Mouse (Mus musculus) heart, adult 8-10 months (tissue): Measurements from ENCODE around the gene Ggact. TPM values are rescaled to one million over a fixed set of nuclear protein-coding genes. Genes with fewer than 3 reads are reported as not detected.
A peak's percentile ranks its signal among the peaks of the same experiment; 100 is the strongest.

Experiments used
- DNase-seq: peaks from one replicate; pipeline ENCODE4 v3.0.0; 2022; ENCODE audit warnings: low spot score
- total RNA-seq, 4 experiments: library from RNA; stranded (reverse); gene quantifications; 2 replicates each; pipeline ENCODE4 v1.2.4; 2022

The Ggact gene
- total RNA-seq: 10 to 100 TPM; 27.2 to 33.2 (median 28.1) TPM

DNA sequence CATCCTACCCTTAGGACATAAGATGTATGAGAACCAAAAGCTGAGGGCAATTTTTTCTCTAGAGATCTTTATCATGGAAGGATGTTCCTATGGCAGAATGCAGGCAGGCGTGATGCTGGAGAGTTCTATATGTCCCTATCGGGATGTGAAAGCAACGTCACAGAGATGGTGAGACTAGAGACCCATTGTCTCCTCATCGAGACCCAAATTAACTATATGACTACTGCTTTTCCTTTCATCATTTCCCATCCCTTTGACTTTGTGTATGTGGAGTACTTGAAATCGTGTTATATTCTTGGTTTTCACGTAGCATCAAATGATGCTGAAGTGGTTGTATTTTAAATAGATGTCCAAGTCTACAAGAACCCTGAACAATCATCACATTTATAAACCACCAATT is at the start of gene Ggact:
Gene Ggact (minus strand): TSS at position 101 of the 400 bp plus-strand sequence.
- no peak for DNase-seq

DNA sequence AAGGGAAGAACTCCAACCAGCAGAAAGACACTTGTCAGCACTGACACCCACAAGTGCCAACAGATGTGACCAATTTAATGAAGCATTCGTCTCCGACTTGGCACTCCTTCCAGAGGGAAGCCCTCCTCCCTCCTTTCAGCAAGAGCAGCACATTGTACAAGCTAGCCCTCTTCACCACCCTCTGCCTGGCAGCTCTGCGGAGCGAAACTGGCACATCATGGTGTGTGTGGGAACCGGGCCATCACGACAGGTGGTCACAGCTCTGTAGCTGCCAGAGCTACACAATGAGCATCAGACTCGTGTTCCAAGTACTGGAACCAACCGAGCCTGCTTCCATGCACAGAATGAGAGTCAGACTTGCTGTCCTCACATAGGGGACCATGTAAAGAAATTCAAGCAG is 44.4 kb upstream of the Ggact start:
- no peak for DNase-seq

DNA sequence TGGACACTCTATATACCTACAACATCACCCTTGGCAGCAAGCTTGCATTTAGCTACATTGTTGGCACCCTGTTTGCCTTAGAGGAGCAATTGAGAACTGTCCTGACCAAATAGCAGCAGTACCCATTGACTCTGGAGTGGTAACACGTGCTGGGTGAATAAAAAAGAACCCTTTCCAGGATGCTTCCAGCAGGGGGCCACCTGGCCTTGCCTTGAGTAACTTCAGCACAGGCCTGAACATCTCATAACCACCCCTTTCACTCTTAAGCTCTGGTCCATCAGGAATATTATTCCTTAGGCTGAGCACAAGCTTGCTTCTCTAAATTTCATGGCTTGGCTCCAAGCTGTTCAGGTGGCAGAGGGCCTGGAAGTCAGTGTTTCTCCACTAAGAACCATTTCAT is 39.8 kb upstream of the Ggact start:
- peak; percentile 6 for DNase-seq

DNA sequence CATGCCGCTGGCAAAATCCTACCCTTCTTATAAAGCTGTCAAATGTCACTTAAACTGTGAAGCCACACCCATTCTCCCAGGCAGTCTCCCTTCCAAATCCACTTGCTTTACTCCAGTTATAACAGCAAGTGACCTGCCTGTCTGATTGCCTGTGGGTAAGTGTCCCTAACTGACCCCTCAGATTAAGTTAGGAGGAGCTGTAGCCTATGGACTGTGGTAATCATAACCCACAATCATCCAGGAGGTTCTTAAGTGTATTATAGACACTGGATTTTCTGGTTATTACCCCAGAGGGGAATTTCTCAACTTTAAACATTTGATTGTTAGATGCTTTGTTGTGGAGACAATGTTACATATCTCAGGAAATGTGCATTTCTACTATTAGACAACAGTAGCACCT is 39.0 kb upstream of the Ggact start:
- DNase-seq: no peak

DNA sequence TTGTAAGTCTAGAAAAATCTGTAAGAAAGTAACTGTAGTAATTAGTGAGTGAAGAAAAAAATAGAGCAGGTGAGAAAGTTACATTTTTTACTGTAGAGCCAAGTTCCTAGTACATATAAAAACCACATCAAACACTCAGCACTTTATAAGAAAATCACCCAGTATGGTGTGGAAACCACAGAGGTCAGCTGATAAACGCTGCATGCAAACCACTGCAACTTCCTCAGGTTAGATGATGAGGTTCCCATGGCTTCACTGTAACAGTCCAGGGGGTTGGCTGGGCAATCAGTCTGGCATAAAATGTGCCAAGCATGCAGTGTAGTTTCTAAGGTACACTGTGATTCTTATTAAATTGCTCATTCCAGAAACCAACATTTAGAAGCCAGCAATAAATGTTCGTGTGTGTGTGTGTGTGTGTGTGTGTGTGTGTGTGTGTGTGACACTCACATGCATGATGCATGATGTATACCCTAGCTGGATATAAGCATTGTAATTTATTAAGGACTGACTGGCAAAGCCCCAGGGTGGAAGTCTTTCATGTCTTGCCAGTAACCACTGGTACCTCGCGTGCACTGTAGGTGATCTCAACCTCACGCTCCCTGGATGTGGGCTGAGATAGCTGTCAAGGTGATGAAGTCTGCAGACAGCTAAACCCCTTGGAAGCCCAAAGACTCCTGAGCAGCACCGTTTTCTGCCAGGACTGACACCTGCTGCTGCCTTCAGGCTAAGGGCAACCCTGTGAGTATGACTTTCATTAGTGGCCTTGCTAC is 38.3 kb upstream of the Ggact start:
- DNase-seq: no peak

DNA sequence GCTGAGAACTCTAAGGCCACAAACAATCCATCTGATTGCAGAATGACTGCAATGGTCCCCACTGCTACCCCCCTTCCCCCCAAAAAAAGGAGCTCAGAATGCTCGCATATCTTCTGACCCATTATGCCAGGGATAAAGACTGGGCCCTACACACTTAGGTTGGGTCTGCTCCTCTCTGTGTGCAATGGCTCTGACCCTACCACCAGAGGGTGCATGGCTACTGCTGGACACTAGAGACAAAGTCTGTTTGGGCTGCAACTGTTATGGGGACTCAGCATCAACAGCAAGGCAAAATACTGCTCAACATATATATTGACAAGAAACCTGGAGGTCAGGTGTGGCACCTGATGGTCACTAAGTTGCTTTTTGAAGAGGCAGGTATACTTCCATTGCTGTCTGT is 37.4 kb upstream of the Ggact start:
- DNase-seq: no peak

DNA sequence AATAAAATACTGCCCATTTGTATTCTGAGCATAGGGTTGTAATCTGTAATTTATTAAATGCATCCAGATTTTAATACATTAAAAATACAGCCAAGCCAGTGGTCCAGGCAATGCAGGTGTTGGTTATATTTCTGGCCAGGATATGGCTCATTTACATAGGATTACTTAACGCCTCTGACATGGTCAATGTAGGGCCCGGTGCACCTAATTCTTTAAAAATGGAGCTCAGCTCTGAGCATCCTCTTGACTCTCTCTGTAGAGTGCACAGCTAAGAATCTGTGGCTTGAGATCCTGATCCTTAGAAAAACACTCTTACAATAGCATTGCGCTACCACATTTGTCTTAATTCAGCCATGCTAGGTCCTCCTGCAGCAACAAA is 29.9 kb upstream of the Ggact start:
- DNase-seq: no peak

DNA sequence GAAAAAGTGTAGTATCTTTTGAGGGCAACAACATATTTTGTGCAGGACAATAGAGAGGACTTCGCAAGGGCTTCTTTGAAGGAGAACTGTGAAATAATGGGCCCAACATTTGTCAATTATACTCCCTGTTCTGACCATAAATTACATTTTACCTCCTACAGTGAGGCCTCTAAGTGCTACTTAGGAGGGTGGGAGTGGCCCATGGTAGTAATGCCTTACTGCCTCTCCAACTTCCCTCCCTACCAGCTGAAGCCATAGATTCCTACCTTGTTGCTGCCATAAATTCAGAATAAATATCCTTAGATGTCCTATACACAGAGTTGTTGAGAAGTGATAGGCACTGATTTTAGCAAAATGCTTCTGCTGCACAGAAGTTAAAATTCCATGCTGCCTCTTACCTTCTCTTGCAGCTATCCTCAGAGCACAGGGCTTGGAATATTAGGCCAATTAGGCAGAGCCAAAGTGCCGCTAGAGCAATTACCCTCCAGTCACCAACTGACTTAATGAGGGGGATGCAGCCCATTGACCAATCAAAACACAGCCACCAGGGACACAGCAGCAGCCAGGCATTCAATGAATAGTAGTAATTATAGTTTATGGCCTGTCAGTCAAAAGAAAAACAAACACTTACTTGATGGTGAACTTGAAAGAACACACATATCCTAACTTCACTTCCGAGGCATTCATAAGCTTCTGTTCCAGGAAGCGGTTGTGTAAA is 29.4 kb upstream of the Ggact start:
- DNase-seq: no peak

DNA sequence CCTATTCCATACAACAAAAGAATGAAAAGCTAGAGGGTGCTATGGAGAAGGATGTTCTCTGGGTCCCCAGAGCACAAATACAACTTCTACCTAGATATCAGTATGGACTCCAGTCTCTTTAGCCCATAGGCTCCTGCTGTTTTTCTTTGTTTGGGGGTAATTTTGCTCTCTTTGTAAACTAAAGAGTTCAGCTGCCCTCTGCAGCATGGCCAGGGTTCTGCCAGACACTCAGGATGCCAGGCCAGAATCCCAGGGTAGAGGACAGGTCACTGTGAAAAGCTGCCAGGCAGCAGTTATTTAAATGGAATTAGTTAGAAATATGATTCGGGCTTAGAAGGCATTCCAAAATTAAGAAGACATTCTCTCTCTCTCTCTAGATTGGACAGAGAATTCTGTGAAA is 22.9 kb upstream of the Ggact start:
- no peak for DNase-seq

DNA sequence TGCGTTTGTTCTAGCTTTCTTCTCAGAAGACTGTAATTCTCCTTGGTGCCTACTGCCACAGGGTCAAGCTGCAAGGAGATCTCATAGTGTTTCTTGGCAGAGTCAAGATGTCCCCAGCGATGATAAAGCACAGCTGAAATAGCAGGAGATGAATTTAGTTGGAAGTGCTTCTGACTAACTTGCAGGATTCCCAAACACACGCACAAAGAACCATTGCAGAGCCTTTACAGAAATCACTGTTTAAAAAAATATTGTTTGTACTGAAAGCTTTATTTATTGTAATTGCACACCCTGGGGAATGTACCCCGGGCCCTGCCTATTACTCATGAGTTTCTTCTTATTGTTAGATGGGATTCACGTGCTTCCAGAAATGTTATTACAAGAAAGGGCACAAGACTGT is 6.5 kb upstream of the Ggact start:
- peak; percentile 3 for DNase-seq

DNA sequence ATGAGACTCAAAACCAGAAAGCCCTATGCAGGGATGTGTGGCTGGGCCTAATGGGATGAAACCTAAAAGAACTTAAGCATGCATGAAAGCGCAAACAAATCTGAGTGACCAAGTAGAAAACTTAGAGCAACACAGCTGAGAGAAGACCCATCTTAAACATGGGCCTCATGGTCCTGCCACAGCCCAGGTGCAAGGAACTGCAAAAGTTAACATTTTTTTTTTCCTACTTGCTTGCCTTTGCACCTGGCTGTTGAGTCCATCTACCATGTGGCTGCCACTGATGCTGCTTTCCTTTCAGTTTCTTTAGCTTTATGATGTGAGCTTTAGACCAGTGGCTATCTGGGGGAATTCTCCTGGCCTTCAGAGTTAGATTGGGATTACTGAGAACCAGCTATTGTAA is 4.1 kb upstream of the Ggact start:
- DNase-seq: no peak

DNA sequence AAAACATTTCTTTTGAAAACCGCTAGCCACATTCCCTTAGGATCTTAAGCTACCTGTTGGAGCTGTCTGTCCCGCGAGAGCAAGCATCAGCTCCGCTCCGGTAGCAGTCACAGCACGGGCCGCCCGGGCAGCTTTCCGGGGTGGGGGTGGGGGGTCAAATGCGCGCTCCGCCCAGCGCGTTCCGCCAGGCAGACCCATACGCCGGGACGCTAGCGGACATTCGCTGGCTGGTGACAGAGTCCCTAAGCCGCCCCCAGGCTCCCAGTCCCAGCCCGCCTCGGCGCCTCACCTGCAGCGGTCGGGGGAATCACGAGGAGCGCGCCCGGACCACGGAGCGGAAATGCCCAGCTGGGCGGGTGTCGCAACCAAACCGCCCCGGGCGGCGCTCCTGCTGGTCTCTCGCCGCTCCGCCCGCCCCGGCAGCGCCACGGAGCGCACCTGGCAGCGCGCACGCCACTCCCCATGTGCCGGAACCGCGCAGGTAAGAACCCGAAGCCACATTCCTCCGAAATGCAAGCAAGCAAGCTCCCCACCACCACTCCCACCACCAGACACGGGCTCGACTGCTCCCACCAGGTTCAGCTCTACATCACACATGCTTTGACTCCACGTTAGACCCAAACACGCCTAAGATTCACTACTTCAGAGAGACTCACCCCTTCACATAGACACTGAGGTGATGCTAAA is 602 bp downstream of the Ggact start:
- DNase-seq: peak; percentile 37

DNA sequence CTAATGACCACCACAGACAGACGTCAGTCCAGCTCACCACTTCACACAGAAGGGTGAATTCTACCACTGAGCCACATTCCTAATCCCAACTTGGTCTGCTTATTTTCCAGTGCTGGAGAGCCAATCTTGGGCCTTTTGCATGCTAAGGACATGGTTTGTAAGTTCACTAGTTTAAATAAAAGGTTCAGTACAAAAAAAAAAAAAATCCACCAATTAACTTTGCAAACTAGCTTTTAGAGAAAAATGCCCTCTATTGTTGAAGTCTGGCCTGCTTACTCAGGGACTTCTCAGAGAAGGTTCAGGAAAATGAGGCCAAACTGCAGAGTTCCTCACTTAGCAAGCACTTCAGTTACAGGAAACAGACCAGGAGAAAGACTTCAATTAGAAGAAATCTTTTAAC is 1.4 kb downstream of the Ggact start:
- DNase-seq: no peak

DNA sequence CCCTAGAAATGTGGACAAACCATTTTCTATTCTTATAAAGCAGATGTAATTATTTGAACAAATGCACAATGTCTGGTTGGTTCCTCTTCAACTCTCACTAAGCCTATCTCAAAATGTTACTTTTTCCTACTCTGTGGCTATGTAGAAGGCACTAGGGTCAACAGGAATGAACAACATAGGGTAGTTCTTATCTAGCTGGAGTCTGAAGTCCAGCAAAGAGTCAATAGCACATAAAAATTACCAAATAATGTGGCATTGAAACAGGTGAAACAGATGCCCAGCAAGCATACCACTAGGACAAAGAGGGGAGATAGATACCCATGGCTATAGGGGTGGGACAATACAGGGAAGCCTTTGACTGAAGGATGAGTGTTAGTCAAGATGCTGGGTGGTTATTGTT is 2.3 kb downstream of the Ggact start:
- DNase-seq: no peak

DNA sequence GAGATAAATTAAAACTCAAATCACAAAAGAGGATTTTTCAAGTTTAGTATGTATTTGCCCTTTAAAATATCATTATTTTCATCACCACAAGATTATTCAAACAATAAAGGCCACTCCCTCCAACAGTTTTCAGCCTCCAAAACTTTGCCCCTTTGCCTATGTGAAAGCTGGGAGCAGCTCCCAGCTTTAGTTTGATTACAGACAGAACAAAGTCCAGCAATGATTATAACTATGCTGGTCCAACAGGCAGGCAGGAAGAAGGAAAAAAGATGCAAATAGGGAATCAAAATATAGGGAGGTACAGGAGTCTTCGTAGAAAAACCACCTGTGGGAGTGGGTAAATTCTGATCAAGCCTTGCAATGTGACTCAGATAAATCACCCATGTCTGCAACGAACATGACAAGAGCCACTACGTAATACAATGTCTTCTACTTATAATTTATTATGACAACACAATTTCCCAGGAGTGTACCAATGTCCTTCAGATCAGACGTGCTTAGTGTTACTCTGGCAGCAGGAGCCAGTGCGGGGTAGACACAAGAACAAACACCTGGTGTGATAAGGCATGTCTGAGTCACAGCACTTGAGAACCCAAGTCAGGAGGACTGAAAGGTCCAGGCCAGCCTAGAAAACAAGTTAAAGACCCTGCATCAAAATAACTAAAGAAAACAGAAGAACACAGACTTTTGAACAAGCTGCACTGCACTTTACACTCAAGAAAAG is 4.0 kb downstream of the Ggact start:
- DNase-seq: no peak

DNA sequence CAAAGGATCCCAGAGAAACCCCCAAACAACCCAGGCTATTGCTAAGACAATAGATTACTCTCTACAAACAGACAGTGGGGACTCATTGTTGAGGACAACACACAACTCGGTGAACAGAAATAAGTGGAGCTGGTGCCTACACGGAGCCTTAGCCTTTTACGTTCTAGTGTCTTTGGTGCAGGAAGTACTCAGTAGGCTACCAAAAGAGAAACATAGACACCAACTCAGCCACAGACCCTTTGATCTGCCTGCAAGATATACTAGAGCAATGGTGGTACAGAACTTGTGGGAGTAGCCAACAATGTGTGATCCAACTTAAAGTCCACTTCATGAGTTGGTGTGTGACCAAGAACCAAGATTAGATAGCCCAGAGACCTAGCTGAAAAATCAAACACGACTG is 5.5 kb downstream of the Ggact start:
- no peak for DNase-seq

DNA sequence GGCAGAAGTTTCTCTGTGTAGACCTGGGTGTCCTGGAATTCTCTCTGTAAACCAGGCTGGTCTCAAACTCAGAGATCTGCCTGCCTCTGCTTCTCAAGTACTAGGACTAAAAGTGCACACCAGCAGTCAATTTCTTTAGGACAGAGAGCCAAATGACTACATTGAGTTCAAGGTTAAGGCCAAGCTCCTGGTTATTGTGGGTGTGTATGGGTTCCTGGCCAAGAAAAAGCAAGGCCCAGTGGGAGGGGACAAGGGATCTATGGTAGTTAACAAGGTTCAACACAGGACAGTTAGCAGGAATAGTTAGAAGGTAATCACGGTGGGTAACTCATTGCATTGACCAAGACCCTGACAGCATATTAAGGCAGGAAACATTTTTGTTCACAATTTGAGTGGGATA is 8.6 kb downstream of the Ggact start:
- DNase-seq: no peak

DNA sequence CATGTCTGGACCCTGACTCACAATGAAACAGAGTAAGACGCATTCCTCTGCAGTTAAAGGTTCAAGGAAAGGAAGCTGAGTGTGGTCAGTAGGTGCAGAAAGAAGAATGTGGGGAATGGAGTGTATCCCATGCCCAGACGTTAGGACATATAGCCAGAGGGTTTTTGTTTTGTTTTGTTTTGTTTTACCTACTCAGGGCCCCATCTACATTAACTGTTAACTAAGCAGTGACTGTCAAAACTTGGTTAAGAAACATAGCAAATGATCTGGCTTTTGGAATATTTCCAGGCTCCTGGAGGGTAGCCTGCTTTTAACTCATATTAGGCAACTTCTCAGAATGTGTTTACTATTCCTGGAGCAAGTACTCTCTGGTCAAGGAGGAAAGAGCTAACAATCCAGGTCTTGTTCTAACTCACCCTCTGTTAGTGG is 9.6 kb downstream of the Ggact start:
- DNase-seq: no peak

DNA sequence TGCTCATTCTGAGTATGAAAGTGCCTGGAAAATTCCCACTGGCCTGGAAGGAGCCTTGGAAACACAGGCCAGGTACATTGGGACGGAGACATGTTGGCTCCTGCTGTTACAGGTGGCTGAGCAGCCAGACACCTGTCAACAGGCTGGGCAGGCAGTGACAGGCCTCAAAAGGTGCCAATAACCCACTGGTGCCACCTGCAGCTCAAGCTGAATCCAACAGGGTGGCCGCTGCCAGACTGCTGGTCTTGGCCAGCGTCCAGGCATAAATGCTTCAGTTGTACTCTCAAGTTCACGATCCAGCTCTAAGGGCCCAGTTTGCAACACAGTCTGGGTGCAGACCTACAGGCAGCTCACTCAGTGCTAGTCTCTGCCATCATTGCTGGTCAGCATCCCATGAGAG is 10.7 kb downstream of the Ggact start:
- peak; percentile 67 for DNase-seq

DNA sequence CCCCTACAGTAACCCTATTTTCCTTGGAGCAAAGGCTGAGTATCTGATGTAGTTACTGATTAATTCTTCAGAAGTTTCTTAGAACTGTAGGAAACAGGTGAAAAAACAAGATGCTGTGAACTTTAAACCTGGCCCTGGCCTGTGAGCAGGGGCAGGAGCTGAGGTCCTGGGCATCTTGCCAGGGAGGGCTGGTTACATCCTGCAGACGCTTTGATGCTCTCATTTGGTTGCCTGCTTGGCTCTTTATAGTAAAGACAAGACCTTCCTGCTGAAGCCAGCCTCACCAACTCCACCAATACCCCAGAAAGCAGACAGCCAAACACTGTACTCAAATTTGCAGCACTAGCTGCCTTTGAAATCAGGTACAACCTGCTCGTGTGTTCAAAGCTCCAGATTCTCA is 11.4 kb downstream of the Ggact start:
- no peak for DNase-seq

DNA sequence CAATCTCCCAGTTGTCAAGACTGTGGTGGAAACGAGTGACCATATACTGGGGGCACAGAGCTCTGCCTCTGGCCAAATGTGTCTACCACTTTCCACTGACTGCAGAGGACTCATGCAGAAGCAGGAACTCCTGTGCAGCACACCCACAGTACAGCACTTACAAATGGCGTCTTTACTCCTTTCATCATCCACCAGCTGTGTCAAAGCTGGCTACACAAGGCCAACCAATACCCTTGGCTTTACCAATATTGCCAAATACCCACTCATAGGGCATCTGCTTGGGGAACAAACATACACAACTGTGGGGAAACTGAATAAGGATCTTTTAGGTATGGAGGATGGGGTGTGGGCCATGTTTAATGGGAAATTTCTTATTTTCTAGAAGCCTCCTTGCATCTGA is 11.8 kb downstream of the Ggact start:
- no peak for DNase-seq

DNA sequence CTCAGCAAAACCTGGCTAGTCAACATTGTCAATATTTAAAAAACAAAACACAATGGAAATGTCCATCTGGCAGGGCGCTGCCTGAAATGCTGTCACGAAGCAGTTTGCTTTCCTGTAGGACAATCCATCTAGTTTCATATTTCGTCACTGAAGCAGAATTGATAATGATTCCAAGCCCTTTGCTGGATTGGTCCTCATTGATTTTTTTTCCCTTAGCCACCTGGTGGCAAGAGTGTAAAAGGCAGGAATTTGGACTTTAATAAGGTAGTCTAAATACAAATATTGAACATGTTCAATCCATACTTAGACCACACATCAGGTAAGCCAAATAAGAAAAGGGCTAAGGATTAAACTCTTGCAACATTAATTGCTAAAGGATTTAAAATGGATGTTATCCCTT is 12.4 kb downstream of the Ggact start:
- no peak for DNase-seq
